Mouse (Mus musculus) layer of hippocampus, postnatal 36 days (tissue): ENCODE results near the gene Smarcc2. TPM values are rescaled to one million over a fixed set of nuclear protein-coding genes. Genes with fewer than 3 reads are reported as not detected.
"Not testable (repeated sequence)": the region's sequence is repeated elsewhere in the genome, so short reads cannot be mapped to it uniquely, and the experiment has no call there.

Experiments used
- DNase-seq, 2 experiments: peaks; one replicate each; pipeline ENCODE4 v3.0.0; 2022
- total RNA-seq, 2 experiments: library from RNA; stranded (reverse); gene quantifications; 2 replicates each; pipeline ENCODE4 v1.2.3; 2021

The Smarcc2 gene
- total RNA-seq, 2 experiments from 2014 or later: 226 to 234 TPM

GRCm38 (mm10) chr10:128442718-128443117 is 16.3 kb upstream of the Smarcc2 start:
- no peak for DNase-seq

- DNase-seq: no peak
Observed at GRCm38 (mm10) chr10:128444354-128444753, 14.7 kb upstream of the Smarcc2 start.

DNA sequence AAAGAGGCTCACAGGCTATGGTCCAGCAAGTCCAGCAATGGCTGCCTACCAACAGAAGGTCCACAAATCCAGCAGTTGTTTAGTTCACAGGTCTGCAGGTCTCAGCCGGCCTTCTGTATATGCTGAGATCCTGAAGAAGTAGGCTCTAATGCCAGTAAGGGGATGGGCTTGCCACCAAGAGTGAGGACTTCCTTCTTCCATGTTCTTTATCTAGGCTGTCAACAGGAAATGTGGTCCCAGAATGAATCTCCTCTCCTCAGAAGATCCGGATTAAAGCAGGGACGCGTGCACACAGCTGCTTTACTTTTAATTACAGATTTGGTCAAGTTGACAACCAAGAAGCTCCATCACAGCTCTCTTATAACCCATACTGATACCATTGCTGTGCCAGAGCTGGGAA is 13.6 kb upstream of the Smarcc2 start:
- no peak for DNase-seq

- no peak for DNase-seq
Observed at GRCm38 (mm10) chr10:128451014-128451413, 8.0 kb upstream of the Smarcc2 start.

GRCm38 (mm10) chr10:128454471-128454870 is 4.6 kb upstream of the Smarcc2 start:
- DNase-seq: no peak

GRCm38 (mm10) chr10:128455280-128455679 is 3.8 kb upstream of the Smarcc2 start:
- peak in 1 of 2 experiments; percentile 61 for DNase-seq

DNA sequence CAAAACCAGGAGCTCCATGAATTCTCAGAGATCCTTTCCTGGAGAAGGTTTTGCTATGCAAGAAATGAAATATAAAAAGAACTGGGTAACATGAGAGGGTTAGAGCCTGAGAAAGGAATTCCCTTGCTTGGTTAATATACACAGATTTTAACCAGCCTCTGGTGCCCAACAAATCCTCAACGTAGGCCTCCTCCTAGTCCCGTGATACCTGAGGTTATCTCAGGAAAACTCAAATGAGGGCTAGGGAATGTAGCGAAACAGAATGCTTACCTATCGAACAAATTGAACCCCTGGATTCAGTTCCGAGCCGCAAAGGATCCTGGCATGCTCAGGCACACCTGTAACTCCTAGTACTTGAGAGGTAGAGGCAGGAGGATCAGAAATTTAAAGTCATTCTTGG is 1.4 kb upstream of the Smarcc2 start:
- DNase-seq: no peak

DNA sequence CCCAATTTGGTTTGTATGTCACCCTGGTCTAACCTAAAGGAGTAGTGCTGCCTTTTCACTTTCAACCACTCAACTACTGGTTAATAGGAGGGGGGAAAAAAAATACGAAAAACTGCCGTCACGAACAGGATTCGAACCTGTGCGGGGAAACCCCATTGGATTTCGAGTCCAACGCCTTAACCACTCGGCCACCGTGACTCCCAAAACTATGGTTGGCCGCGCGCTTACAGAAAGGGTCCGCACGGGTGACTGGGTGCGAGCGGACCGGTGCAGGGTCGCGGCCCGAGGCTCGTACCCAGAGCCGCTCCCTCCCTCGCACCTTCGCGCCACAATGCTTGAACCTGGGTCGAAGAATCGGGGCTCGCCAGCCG is 715 bp upstream of the Smarcc2 start:
- peak; percentile 91 to 93 for DNase-seq

GRCm38 (mm10) chr10:128459409-128460269 is 591 bp downstream of the Smarcc2 start:
- DNase-seq: peak in 1 of 2 experiments; percentile 36

GRCm38 (mm10) chr10:128460270-128460630 is 1.2 kb downstream of the Smarcc2 start:
- DNase-seq: no peak

DNA sequence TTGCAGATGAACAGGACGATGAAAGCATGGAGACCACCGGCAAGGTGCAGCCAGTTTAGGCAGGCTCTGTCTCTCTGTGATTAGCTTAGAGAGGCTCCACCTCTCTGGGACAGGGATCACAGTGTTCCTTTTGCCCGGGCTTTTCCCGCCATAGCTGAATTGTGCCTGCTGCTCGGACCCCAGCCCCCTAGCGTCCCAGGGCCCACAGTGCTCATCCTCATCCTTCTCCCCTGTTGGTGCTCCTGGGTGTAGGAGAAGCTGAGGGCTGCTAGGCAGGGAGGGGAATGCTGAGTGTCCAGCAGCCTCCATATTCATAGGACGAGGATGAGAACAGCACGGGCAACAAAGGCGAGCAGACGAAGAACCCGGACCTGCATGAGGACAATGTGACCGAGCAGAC is 15.3 kb downstream of the Smarcc2 start:
- no peak for DNase-seq

GRCm38 (mm10) chr10:128486370-128486769 is 27.3 kb downstream of the Smarcc2 start:
- DNase-seq: no peak

- no peak for DNase-seq
Observed at GRCm38 (mm10) chr10:128487861-128488712, 29.0 kb downstream of the Smarcc2 start.

GRCm38 (mm10) chr10:128488776-128489175 is 29.7 kb downstream of the Smarcc2 start:
- no peak for DNase-seq

DNA sequence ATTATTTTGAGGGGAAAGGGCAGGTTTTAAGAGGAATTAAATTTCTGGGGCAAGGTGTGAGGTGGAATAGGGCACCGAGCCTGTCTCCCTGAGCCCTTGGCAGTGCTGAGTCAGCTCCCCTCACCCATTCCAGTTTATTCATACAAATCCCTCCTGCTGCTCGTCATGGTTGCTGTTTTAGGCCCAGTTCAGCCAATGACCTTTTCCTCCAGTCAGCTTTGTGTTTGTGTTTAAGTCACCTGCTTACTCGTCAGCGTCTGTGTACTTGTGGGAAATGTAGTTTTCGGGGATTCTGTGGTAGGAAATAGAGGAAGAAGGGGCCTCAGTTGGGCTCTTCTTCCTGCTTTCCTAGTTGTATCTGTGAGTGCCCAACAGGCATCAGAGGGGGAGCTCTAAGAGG is 30.3 kb downstream of the Smarcc2 start:
- DNase-seq: no peak

DNA sequence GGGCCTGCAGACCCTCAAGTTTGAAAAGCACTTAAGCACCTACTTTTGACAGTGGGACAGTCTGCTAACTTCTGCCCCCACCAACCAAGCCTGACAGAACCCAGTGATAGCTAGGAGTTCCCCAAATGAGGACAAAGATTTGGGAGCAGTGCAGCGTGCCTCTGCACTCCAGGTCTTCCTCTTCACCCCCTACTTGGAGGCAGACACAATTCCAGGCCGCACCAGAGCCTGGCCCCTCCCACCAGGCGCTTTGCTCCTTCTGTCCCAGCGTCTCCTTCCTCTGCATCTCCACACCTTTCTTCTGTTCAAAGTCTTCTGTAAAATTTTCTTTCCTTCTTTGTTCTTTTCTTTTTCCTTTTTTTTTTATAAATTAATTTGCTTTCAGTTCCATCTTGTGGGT is 30.7 kb downstream of the Smarcc2 start:
- no peak for DNase-seq

GRCm38 (mm10) chr10:128490232-128490631 is 31.2 kb downstream of the Smarcc2 start:
- peak in 1 of 2 experiments; percentile 16 for DNase-seq

- no peak for DNase-seq
Observed at GRCm38 (mm10) chr10:128490912-128491311, 31.9 kb downstream of the Smarcc2 start.

GRCm38 (mm10) chr10:128491495-128491894 is 32.4 kb downstream of the Smarcc2 start:
- peak in 1 of 2 experiments; percentile 19 for DNase-seq

GRCm38 (mm10) chr10:128492051-128492450 is 33.0 kb downstream of the Smarcc2 start:
- DNase-seq: not testable (repeated sequence)

DNA sequence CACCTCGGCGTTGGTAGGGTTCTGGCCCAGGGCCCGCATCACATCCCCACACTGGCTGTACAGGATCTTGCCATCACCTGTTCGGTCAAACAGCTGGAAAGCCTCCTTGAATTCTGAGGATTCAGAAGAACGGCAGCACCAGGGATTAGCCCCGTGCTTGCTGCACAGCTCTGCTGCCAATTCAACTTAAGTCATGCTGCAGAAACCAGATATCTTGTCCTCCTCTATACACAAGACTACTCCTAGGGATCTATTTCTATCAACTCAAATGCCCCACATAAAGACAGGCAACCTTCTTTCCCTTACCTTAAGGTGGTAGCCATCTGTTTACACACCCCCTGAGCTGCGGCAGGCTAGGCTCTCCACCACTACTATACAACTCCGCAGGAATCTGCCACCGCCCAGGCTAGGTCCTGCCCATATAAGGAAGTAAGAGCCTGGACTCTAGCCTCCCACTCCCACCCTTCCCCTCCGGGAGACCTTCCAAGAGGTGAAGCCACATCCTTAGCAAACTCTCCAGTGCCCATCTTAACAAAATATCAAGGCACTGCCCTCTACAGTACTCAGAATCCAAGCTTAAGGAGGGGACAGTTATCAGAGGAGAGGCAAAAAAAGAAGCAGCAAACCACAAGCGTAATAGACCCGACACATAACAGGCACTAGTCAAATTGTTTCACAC is 33.7 kb downstream of the Smarcc2 start:
- peak in 1 of 2 experiments; percentile 42 for DNase-seq

DNA sequence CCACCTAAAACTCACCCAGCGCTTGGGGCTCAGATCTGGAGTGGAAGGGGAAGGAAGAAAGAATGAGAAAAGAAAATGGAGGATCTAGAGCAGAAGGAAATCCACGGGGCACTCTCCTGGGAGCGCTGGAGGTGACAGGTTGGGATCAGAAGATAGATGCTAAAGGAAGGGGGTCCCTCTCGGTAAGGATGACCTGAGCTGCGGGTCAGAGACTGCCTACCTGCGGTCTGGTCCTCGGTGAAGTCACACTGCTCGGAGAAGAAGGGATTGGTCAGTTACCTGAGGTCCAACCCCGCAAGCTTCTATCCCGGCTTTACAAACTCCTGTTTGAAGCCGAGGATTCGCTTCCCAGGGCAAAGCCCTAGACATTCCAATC is 34.3 kb downstream of the Smarcc2 start:
- DNase-seq: no peak
